Mouse (Mus musculus): ENCODE results near the gene Cnot6. TPM values are rescaled to one million over a fixed set of nuclear protein-coding genes. Genes with fewer than 3 reads are reported as not detected.
A peak's percentile ranks its signal among the peaks of the same experiment; 100 is the strongest.

The Cnot6 gene
- total RNA-seq (2014; fragmentation: Nextera tagmentation) = 104 and 127 TPM in 2 replicates
- 69.7 and 111 TPM in 2 replicates for total RNA-seq (2017)

- peak; percentile 93 for ATAC-seq (replicated peaks; ENCODE audit: low FRiP score, low TSS enrichment, poor library complexity, severe bottlenecking)
Observed at GRCm38 (mm10) chr11:49712555-49713335, at the start of gene Cnot6. Gene Cnot6, minus strand, starts transcription at chr11:49712723.

- ATAC-seq (replicated peaks; ENCODE audit: low FRiP score, low TSS enrichment, poor library complexity, severe bottlenecking) = no peak
Observed at GRCm38 (mm10) chr11:49761130-49761529, 48.6 kb upstream of the Cnot6 start.

GRCm38 (mm10) chr11:49758096-49758495, 45.6 kb upstream of the Cnot6 start:
- ATAC-seq (replicated peaks; ENCODE audit: low FRiP score, low TSS enrichment, poor library complexity, severe bottlenecking) = no peak

- ATAC-seq (replicated peaks; ENCODE audit: low FRiP score, low TSS enrichment, poor library complexity, severe bottlenecking) = no peak
Observed at GRCm38 (mm10) chr11:49754958-49755665, 42.6 kb upstream of the Cnot6 start.

GRCm38 (mm10) chr11:49746756-49747155, 34.2 kb upstream of the Cnot6 start:
- 0 out of 2 replicates have a peak, but pooled peaks have one; percentile 22 for ATAC-seq (replicated peaks; ENCODE audit: low FRiP score, low TSS enrichment, poor library complexity, severe bottlenecking)

- no peak for ATAC-seq (replicated peaks; ENCODE audit: low FRiP score, low TSS enrichment, poor library complexity, severe bottlenecking)
Observed at GRCm38 (mm10) chr11:49745839-49746238, 33.3 kb upstream of the Cnot6 start.

- no peak for ATAC-seq (replicated peaks; ENCODE audit: low FRiP score, low TSS enrichment, poor library complexity, severe bottlenecking)
Observed at GRCm38 (mm10) chr11:49744981-49745380, 32.5 kb upstream of the Cnot6 start.

GRCm38 (mm10) chr11:49743634-49744033, 31.1 kb upstream of the Cnot6 start:
- ATAC-seq (replicated peaks; ENCODE audit: low FRiP score, low TSS enrichment, poor library complexity, severe bottlenecking) = no peak

- no peak for ATAC-seq (replicated peaks; ENCODE audit: low FRiP score, low TSS enrichment, poor library complexity, severe bottlenecking)
Observed at GRCm38 (mm10) chr11:49742248-49742647, 29.7 kb upstream of the Cnot6 start.

- ATAC-seq (replicated peaks; ENCODE audit: low FRiP score, low TSS enrichment, poor library complexity, severe bottlenecking) = peak; percentile 73
Observed at GRCm38 (mm10) chr11:49739776-49740175, 27.3 kb upstream of the Cnot6 start.

- ATAC-seq (replicated peaks; ENCODE audit: low FRiP score, low TSS enrichment, poor library complexity, severe bottlenecking) = no peak
Observed at GRCm38 (mm10) chr11:49738659-49739406, 26.3 kb upstream of the Cnot6 start.

GRCm38 (mm10) chr11:49737625-49738024, 25.1 kb upstream of the Cnot6 start:
- ATAC-seq (replicated peaks; ENCODE audit: low FRiP score, low TSS enrichment, poor library complexity, severe bottlenecking) = no peak

GRCm38 (mm10) chr11:49734771-49735170, 22.2 kb upstream of the Cnot6 start:
- no peak for ATAC-seq (replicated peaks; ENCODE audit: low FRiP score, low TSS enrichment, poor library complexity, severe bottlenecking)

GRCm38 (mm10) chr11:49730275-49730948, 17.9 kb upstream of the Cnot6 start:
- ATAC-seq (replicated peaks; ENCODE audit: low FRiP score, low TSS enrichment, poor library complexity, severe bottlenecking) = no peak

- ATAC-seq (replicated peaks; ENCODE audit: low FRiP score, low TSS enrichment, poor library complexity, severe bottlenecking) = peak; percentile 74
Observed at GRCm38 (mm10) chr11:49727877-49728276, 15.4 kb upstream of the Cnot6 start.

- no peak for ATAC-seq (replicated peaks; ENCODE audit: low FRiP score, low TSS enrichment, poor library complexity, severe bottlenecking)
Observed at GRCm38 (mm10) chr11:49726800-49727199, 14.3 kb upstream of the Cnot6 start.

- ATAC-seq (replicated peaks; ENCODE audit: low FRiP score, low TSS enrichment, poor library complexity, severe bottlenecking) = no peak
Observed at GRCm38 (mm10) chr11:49724676-49725075, 12.2 kb upstream of the Cnot6 start.

- ATAC-seq (replicated peaks; ENCODE audit: low FRiP score, low TSS enrichment, poor library complexity, severe bottlenecking) = 0 out of 2 replicates have a peak, but pooled peaks have one; percentile 3
Observed at GRCm38 (mm10) chr11:49723281-49723680, 10.8 kb upstream of the Cnot6 start.

- ATAC-seq (replicated peaks; ENCODE audit: low FRiP score, low TSS enrichment, poor library complexity, severe bottlenecking) = no peak
Observed at GRCm38 (mm10) chr11:49722692-49723091, 10.2 kb upstream of the Cnot6 start.
